Mouse (Mus musculus): Measurements from ENCODE around the gene Zbtb20. TPM values are rescaled to one million over a fixed set of nuclear protein-coding genes. Genes with fewer than 3 reads are reported as not detected.

The Zbtb20 gene
- polyA plus RNA-seq, 1 experiment from 2014 or later = 38.1 TPM

DNA sequence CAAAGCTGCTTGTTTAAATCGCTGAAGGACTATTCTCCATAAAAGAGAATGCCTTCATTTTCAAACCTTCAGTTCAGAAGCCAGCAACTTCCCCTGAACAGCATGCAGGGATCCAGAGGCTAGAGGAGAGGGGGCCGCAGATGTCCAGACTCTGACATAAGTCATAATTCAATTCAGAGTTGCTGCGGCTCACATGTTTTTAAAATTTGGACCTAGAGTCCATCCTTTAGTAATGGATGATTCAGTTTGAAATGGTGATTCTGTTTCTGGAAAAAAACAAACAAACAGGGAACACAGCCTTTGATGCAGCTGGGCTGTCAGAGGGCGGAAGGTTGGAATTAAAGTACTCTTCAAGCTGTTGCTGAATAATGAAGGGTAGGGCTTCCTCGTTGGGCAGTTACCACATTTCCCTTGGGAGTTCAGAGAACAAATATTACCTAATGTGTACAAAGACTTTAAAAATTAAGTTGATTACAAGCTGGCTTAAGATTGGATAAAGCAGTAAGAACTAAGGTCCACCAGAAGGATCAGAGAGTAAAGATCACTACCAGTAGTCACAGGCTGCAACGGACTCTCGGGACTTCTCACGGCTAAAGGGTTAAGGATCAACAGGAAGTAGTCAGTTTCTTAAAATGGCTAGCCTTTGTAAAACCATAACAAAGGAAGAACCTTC, 459.6 kb downstream of the Zbtb20 start:
- 65% methylated on average over 8 of the region's 8 CpGs for WGBS
- ATAC-seq (ENCODE audit: insufficient number of reproducible peaks, low FRiP score) = no peak

DNA sequence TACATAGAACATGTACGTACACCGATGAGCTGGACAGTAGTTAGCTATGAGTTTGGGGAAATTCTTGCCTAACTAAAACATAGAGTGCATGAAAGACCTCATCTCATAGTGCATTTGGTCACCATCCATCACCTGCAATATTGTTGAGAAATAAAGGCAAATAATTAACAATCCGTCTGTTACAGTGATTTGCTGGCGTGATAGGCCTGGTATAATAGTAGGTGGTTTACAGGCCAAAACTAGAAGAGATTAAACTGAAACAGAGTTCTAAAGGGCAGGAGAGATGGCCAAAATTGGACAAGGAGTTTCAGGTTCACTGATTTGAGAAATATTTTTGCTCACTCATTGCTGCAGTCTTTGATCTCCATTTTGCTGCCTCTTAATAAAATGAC, 460.1 kb downstream of the Zbtb20 start:
- H3K9ac ChIP-seq = no peak overlapping the region
- H3K36me3 ChIP-seq = no peaks in the 10 kb centered on the region
- H3K27me3 ChIP-seq (replicated peaks) = no peaks in the 10 kb centered on the region
- no peaks in the 10 kb centered on the region for H3K9me3 ChIP-seq (replicated peaks)
- no peak for ATAC-seq (ENCODE audit: insufficient number of reproducible peaks, low FRiP score)
- 78% methylated on average over 4 of the region's 4 CpGs for WGBS
- peaks cover 12% of the 10 kb centered on the region for H3K4me1 ChIP-seq (replicated peaks)
- no peak overlapping the region for H3K27ac ChIP-seq (ENCODE audit: poor library complexity, severe bottlenecking)
- H3K4me2 ChIP-seq = no peak overlapping the region
- H3K4me3 ChIP-seq = no peak overlapping the region

More for the DNA sequence above, 459.6 kb downstream of the Zbtb20 start:
- no peaks in the 10 kb centered on the region for H3K9me3 ChIP-seq (replicated peaks)
- peaks cover 12% of the 10 kb centered on the region for H3K4me1 ChIP-seq (replicated peaks)
- H3K4me3 ChIP-seq = no peak overlapping the region
- no peaks in the 10 kb centered on the region for H3K36me3 ChIP-seq
- H3K4me2 ChIP-seq = no peak overlapping the region
- H3K9ac ChIP-seq = no peak overlapping the region
- no peaks in the 10 kb centered on the region for H3K27me3 ChIP-seq (replicated peaks)
- H3K27ac ChIP-seq (ENCODE audit: poor library complexity, severe bottlenecking) = no peak overlapping the region

DNA sequence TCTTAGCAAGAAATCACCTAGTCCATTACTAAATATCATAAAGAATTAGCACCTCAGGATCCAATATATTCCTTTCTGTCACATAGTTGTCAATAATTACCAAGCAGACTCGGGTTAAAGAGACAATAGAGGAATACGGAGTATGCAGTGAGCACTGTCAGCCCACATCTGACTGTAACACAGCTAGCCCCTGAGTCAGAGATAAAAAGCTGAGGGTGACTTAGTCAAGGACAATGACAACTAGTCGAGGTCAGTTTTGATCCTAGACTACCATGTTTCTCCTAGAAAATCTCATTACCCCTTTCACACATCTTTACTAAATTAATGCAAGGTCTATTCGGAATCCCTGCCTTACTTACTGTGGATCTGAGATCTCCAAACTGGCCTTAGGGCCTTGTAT, 465.0 kb downstream of the Zbtb20 start:
- no peak overlapping the region for H3K27ac ChIP-seq (ENCODE audit: poor library complexity, severe bottlenecking)
- H3K9ac ChIP-seq = no peak overlapping the region
- H3K4me1 ChIP-seq (replicated peaks) = no peaks in the 10 kb centered on the region
- no peaks in the 10 kb centered on the region for H3K9me3 ChIP-seq (replicated peaks)
- 67% methylated on average over 4 of the region's 4 CpGs for WGBS
- ATAC-seq (ENCODE audit: insufficient number of reproducible peaks, low FRiP score) = no peak
- no peaks in the 10 kb centered on the region for H3K27me3 ChIP-seq (replicated peaks)
- H3K4me3 ChIP-seq = no peak overlapping the region
- no peaks in the 10 kb centered on the region for H3K36me3 ChIP-seq
- no peak overlapping the region for H3K4me2 ChIP-seq

GRCm38 (mm10) chr16:43341916-43342455, 466.3 kb downstream of the Zbtb20 start:
- no peaks in the 10 kb centered on the region for H3K27me3 ChIP-seq (replicated peaks)
- no peak overlapping the region for H3K4me3 ChIP-seq
- H3K4me2 ChIP-seq = no peak overlapping the region
- H3K9me3 ChIP-seq (replicated peaks) = no peaks in the 10 kb centered on the region
- no peak overlapping the region for H3K27ac ChIP-seq (ENCODE audit: poor library complexity, severe bottlenecking)
- H3K4me1 ChIP-seq (replicated peaks) = no peaks in the 10 kb centered on the region
- ATAC-seq (ENCODE audit: insufficient number of reproducible peaks, low FRiP score) = no peak
- no peak overlapping the region for H3K9ac ChIP-seq
- no peaks in the 10 kb centered on the region for H3K36me3 ChIP-seq

GRCm38 (mm10) chr16:43346094-43346493, 470.4 kb downstream of the Zbtb20 start:
- no peak for ATAC-seq (ENCODE audit: insufficient number of reproducible peaks, low FRiP score)
- no peak overlapping the region for H3K4me2 ChIP-seq
- no peaks in the 10 kb centered on the region; the same call in 1 of the 2 replicates for H3K4me1 ChIP-seq (replicated peaks)
- no peaks in the 10 kb centered on the region for H3K9me3 ChIP-seq (replicated peaks)
- H3K4me3 ChIP-seq = no peak overlapping the region
- no peak overlapping the region for H3K9ac ChIP-seq
- no peaks in the 10 kb centered on the region for H3K27me3 ChIP-seq (replicated peaks)
- H3K27ac ChIP-seq (ENCODE audit: poor library complexity, severe bottlenecking) = no peak overlapping the region
- no peaks in the 10 kb centered on the region for H3K36me3 ChIP-seq

DNA sequence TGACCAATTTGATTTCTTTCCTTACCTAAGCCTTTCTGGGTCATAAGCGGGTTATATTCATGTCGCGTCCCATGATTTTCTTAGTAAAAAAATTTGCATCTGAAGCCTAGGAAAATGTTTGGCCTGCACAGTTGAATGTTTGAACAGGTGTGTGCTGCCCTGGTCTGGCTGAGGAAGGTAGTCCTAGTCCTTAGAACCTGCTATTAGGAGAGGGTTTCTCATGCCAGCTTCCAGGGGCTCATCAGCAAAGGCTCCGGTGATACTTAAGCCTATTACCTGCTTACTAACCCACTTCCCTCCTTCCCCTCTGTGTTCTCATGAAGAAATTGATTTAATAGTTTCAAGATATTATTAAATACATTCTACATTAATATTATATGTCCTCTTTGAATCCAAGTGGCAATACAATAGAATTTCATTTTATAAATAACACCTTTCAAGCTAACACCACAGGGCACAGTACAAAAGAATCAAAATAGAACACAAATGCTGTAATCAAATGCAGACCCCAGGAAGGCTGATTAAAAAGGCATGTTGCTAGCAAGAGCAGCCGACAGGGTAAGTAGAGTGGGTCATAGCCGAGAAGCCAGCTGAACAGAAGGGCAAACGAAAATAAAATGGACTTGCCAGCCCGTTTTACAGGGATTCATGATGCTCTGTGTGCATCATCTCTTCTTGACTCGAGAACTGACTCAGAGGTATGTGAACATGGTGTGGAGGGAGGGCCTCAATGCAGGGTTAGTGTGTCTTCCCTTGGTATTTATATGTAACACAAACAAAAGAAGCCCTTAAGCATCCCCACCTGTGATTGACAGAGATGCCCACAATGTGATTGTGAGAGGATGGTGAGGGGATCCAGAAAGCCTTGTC, 480.3 kb downstream of the Zbtb20 start:
- WGBS = 72% methylated on average over 9 of the region's 9 CpGs
- H3K4me2 ChIP-seq = no peak overlapping the region
- ATAC-seq (ENCODE audit: insufficient number of reproducible peaks, low FRiP score) = no peak
- no peaks in the 10 kb centered on the region for H3K27me3 ChIP-seq (replicated peaks)
- H3K27ac ChIP-seq (ENCODE audit: poor library complexity, severe bottlenecking) = no peak overlapping the region
- no peaks in the 10 kb centered on the region for H3K36me3 ChIP-seq
- H3K4me1 ChIP-seq (replicated peaks) = no peaks in the 10 kb centered on the region
- no peak overlapping the region for H3K9ac ChIP-seq
- H3K9me3 ChIP-seq (replicated peaks) = no peaks in the 10 kb centered on the region
- H3K4me3 ChIP-seq = no peak overlapping the region

- WGBS = 51% methylated on average over 3 of the region's 3 CpGs
- H3K9ac ChIP-seq = no peak overlapping the region
- no peaks in the 10 kb centered on the region for H3K9me3 ChIP-seq (replicated peaks)
- no peak overlapping the region for H3K4me2 ChIP-seq
- ATAC-seq (ENCODE audit: insufficient number of reproducible peaks, low FRiP score) = no peak
- H3K36me3 ChIP-seq = no peaks in the 10 kb centered on the region
- H3K4me1 ChIP-seq (replicated peaks) = peaks cover 18% of the 10 kb centered on the region
- H3K27ac ChIP-seq (ENCODE audit: poor library complexity, severe bottlenecking) = no peak overlapping the region
- no peak overlapping the region for H3K4me3 ChIP-seq
- H3K27me3 ChIP-seq (replicated peaks) = no peaks in the 10 kb centered on the region
These were observed 483.9 kb downstream of the Zbtb20 start for GRCm38 (mm10) chr16:43359546-43359945.

GRCm38 (mm10) chr16:43360112-43360511, 484.4 kb downstream of the Zbtb20 start:
- Histone ChIP-seq H3K4me2 (no peak overlapping the region), H3K9ac (no peak overlapping the region), H3K36me3 (no peaks in the 10 kb centered on the region), H3K4me3 (no peak overlapping the region), H3K4me1 (replicated peaks) (peaks cover 20% of the 10 kb centered on the region), H3K27me3 (replicated peaks) (no peaks in the 10 kb centered on the region), H3K9me3 (replicated peaks) (no peaks in the 10 kb centered on the region), H3K27ac (ENCODE audit: poor library complexity, severe bottlenecking) (no peak overlapping the region)
- no peak for ATAC-seq (ENCODE audit: insufficient number of reproducible peaks, low FRiP score)
- WGBS = 80% methylated on average over 2 of the region's 2 CpGs

DNA sequence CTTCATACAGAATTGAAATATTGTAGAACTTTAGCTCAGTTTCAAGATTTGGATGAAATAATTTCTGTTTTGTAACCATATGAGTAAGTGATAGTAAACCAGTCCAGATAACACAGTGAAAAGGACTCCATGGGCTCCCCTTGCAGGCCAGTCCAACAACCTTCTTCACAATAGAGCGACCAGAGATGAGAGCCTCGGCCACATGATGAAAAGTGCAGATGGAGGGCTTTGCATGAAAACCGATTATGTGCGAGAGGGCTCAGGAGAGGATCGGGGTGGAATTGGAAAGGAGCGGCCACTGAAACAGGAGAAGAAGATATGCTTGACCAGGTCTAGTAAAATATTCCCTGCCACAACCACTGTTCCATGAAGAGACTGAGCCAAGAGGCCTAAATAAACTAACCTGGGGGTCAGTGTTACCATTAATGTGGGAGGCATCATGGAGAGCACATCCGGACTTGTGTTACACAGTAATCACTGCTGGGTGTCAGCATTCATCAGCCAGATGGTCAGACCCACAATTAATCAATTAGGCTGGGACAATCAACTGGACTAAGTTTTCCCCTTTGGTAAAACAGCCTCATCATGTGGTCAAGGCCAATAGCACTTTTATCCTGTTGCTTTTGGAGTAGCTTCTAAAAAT, 485.3 kb downstream of the Zbtb20 start:
- Histone ChIP-seq H3K9me3 (replicated peaks) (no peaks in the 10 kb centered on the region), H3K27me3 (replicated peaks) (no peaks in the 10 kb centered on the region), H3K4me2 (no peak overlapping the region), H3K36me3 (no peaks in the 10 kb centered on the region), H3K4me3 (no peak overlapping the region), H3K27ac (ENCODE audit: poor library complexity, severe bottlenecking) (no peak overlapping the region), H3K9ac (no peak overlapping the region), H3K4me1 (replicated peaks) (peaks cover 20% of the 10 kb centered on the region)
- no peak for ATAC-seq (ENCODE audit: insufficient number of reproducible peaks, low FRiP score)
- 84% methylated on average over 7 of the region's 7 CpGs for WGBS

DNA sequence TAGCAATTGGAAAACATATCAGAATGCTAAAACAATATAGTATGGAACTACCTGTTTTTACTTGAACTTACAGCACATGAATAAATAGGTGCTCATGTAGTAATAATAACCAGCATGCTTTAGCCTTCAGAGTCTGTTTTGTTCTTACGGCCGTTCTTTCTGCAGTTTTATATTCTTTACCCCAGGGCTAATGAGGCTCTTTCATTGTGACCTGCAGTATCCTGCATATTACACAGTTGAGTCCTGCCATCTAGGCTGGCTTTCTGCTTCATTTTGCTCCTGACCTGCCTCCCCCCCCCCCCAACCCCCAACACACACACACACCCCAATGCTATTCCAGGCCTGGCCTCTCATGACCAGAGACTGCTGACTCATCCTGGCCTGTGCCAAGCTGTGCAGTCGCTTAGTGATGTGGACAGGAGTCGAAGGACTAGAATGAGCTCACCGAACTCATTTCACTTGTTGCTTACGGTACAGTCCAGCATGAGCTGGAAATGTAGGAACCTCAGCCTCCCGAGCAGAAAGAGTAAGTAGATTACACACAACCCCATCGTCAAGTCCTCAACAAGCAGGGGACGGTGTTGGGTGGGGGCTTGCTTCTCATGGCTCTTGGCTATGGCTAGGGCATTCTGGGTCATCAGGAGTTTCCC, 487.1 kb downstream of the Zbtb20 start:
- Histone ChIP-seq H3K9ac (peak overlapping the region; percentile 60), H3K4me3 (peak overlapping the region; percentile 27), H3K4me2 (peak overlapping the region; percentile 64), H3K27me3 (replicated peaks) (no peaks in the 10 kb centered on the region), H3K36me3 (no peaks in the 10 kb centered on the region), H3K9me3 (replicated peaks) (no peaks in the 10 kb centered on the region), H3K4me1 (replicated peaks) (peaks cover 20% of the 10 kb centered on the region), H3K27ac (ENCODE audit: poor library complexity, severe bottlenecking) (peak overlapping the region; percentile 96)
- peak; percentile 82 for ATAC-seq (ENCODE audit: insufficient number of reproducible peaks, low FRiP score)
- 37% methylated on average over 9 of the region's 9 CpGs for WGBS

- WGBS = 39% methylated on average over 6 of the region's 6 CpGs
- H3K36me3 ChIP-seq = no peaks in the 10 kb centered on the region
- H3K27me3 ChIP-seq (replicated peaks) = no peaks in the 10 kb centered on the region
- peak overlapping the region; percentile 27 for H3K4me3 ChIP-seq
- H3K9ac ChIP-seq = peak overlapping the region; percentile 60
- H3K4me1 ChIP-seq (replicated peaks) = peaks cover 20% of the 10 kb centered on the region
- H3K27ac ChIP-seq (ENCODE audit: poor library complexity, severe bottlenecking) = peak overlapping the region; percentile 96
- H3K4me2 ChIP-seq = peak overlapping the region; percentile 64
- peak; percentile 9 for ATAC-seq (ENCODE audit: insufficient number of reproducible peaks, low FRiP score)
- H3K9me3 ChIP-seq (replicated peaks) = no peaks in the 10 kb centered on the region
These were observed 487.6 kb downstream of the Zbtb20 start for GRCm38 (mm10) chr16:43363316-43363715.
